Mouse (Mus musculus): Measurements from ENCODE around the gene Olfr1387.
"Not testable (repeated sequence)": the region's sequence is repeated elsewhere in the genome, so short reads cannot be mapped to it uniquely, and the experiment has no call there.

The Olfr1387 gene

GRCm38 (mm10) chr11:49455043-49455442, at the start of gene Olfr1387:
TSS of gene Olfr1387 (plus strand) at chr11:49455343.
- in situ Hi-C loops (cut with MboI, MseI), result no loop called here

- in situ Hi-C loops (cut with MboI, MseI), result loop anchor here (10.0 kb wide), 1 partner anchor 522 kb away; no protein-coding TSS in a partner anchor
Observed at GRCm38 (mm10) chr11:49406784-49407183, 48.4 kb upstream of the Olfr1387 start.

- in situ Hi-C loops (cut with MboI, MseI), result no loop called here
Observed at GRCm38 (mm10) chr11:49410540-49410939, 44.6 kb upstream of the Olfr1387 start.

GRCm38 (mm10) chr11:49422767-49423166, 32.4 kb upstream of the Olfr1387 start, which contains the start of gene Olfr1389:
TSS of gene Olfr1389 (plus strand) at chr11:49423067.
- in situ Hi-C loops (cut with MboI, MseI), result no loop called here

- in situ Hi-C loops (cut with MboI, MseI), result no loop called here
Observed at GRCm38 (mm10) chr11:49425257-49425927, 29.8 kb upstream of the Olfr1387 start.

- in situ Hi-C loops (cut with MboI, MseI), result no loop called here
Observed at GRCm38 (mm10) chr11:49429641-49430040, 25.5 kb upstream of the Olfr1387 start.

- in situ Hi-C loops (cut with MboI, MseI), result no loop called here
Observed at GRCm38 (mm10) chr11:49436411-49436810, 18.7 kb upstream of the Olfr1387 start, which contains the start of gene Olfr1388. TSS of gene Olfr1388 (plus strand) at chr11:49436624.

GRCm38 (mm10) chr11:49464746-49465145, 9.6 kb downstream of the Olfr1387 start, which contains the start of gene Olfr1386:
TSS of gene Olfr1386 (plus strand) at chr11:49465046.
- in situ Hi-C loops (cut with MboI, MseI), result not testable (repeated sequence)

- in situ Hi-C loops (cut with MboI, MseI), result no loop called here
Observed at GRCm38 (mm10) chr11:49485973-49486372, 30.8 kb downstream of the Olfr1387 start.

- in situ Hi-C loops (cut with MboI, MseI), result not testable (repeated sequence)
Observed at GRCm38 (mm10) chr11:49488770-49489169, 33.6 kb downstream of the Olfr1387 start, which contains the start of gene Olfr1385. TSS of gene Olfr1385 (plus strand) at chr11:49489070.
